Mouse (Mus musculus): ENCODE results near the gene Cdk11b.
"Not testable (repeated sequence)": the region's sequence is repeated elsewhere in the genome, so short reads cannot be mapped to it uniquely, and the experiment has no call there.

Gene Cdk11b

DNA sequence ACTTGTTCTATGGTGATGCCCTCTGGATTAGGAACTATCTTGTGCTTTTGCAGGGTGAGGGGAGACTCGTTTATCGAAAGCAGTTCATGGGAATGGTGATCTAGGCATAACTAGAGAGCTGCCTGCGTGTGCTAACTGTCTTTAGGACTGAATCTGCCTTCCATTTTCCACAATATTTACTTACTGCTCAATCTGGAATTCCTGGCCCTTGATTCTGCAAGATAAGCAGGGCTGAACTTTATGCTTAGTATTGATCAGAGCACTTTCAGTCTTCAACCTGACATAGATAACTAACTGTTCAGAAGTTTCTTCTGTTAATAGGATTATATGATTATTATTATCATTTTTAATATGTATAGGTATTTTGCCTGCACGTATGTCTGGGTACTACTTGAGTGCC lies 19.5 kb upstream of the Cdk11b start:
- DNase-seq (ENCODE audit: low spot score in 2 of 2): no peak

- no peak for DNase-seq (ENCODE audit: low spot score in 2 of 2)
Measured at GRCm38 (mm10) chr4:155606825-155607224, 17.8 kb upstream of the Cdk11b start.

DNA sequence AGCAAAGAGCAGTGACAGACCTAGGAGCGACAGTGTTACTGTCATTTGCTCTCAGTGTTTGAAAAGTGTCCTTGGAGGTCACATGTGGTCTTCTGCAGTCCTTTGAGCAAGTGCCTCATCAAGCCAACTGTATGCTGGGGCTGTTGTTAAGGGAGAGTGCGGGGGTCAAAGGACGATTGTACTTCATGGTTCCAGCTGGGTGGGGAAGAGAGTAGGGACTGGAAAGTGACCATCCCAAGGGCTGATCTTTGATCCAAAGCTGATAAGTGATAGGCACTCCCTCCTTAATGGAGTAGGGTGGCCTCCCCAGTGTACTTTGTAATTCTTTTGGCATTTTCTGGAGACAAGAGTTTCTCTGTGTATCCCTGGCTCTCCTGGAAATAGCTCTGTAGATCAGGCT lies 12.8 kb upstream of the Cdk11b start:
- DNase-seq (ENCODE audit: low spot score in 2 of 2): no peak

DNA sequence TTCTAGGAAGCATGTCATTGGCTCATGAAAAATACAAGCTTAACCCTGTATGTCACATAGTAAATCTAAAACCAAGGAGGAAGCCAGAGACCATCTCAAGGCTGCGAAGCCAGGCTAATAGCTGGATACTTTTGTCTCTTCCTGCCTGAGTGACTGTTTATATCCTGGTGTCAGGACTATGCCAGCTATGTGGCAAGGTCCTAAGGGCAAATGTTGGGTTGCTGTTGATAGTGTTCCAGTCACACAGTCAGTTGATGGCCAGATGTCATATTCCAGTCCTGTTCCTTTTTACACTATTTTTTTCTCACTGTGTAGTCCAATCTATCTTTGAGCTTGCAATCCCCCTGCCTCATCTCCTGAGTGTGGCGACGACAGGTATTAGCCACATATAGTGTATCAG lies 11.4 kb upstream of the Cdk11b start:
- no peak for DNase-seq (ENCODE audit: low spot score in 2 of 2)

- no peak for DNase-seq (ENCODE audit: low spot score in 2 of 2)
Measured at GRCm38 (mm10) chr4:155618321-155618720, 6.3 kb upstream of the Cdk11b start.

DNA sequence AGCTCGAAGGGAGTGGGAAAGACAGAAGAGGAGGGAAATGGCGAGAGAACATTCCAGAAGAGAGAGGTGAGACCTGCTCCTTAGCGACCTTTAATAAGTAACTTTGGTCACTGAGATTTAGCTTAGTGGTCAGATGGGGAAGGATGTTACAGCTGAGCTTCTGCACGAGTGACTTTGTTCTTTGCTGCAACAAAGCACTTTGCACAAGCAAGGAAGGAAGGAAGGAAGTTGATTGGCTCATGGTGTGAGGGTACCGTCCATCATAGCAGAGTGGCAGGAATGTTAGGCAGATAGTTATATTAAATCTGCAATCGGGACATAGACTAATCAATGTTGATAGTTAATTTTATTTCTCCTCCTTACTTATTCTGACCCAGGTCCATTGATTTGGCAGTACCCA lies 5.6 kb downstream of the Cdk11b start:
- no peak for DNase-seq (ENCODE audit: low spot score in 2 of 2)

DNA sequence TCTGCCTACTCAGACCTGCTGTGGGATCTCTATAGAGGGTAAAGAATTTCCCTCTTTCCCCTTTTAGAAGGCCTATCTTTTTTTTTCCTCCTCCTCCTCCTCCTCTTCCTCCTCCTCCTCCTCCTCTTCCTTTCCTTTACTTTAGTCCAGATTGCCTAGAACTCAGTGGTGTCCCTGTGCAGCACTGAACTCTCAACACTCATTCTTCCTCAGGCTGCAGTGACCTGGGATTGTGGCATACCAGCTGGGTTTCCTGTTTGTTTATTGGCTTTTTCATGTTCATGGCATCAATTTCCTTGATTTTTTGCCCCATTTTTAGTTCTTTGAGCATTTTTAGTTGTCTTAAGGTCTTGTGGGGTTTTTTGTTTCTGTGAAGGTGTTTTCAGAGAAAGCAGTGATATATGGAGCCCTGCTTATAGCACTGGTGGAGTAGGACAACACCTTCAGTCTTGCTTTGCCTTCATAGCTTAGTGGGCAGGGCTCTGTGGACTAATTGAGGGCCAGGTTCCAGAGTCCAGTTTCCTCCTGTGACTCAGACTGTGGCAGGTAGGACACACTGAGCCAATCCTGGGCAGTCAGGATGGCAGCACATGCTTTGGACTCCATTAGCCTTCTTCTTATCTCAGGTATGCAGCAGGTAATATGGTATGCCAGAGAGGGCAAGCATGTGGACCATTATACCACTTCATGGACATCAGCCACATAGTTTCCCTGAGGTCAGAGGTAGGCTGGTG lies 11.3 kb downstream of the Cdk11b start:
- no peak for DNase-seq (ENCODE audit: low spot score in 2 of 2)

DNA sequence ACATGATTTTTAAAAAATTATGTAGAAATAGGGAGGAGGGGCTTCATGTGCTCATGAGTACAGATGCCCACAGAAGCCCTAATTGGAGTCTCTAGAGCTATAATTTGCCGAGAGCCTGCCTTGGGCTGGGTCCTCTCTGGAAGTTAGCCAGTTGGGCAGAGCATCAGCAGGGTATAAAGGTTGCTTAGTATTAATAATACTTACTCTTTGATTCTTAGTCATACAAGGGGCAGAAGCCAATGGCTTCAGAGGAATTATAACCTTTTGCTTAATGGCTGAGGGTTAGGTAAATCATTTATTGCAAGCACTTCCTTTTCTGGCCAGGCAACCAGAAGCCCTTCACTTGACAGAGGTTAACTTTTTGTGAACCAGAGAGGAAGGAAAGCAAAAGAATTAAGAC lies 18.9 kb downstream of the Cdk11b start:
- no peak for DNase-seq (ENCODE audit: low spot score in 2 of 2)

DNA sequence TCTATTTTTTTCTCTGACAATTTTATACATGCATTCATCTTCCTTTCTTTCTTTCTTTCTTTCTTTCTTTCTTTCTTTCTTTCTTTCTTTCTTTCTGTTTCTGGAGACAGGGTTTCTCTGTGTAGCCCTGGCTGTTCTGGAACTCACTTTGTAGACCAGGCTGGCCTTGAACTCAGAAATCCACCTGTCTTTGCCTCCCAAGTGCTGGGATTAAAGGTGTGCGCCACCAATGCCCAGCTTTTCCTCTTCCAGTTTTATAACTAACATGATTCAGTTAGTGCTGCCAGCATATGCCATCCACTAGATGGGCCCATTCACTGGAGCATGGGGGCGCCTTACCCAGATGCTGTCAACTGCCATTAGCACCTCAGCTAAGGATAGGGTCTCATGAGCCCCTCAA lies 20.7 kb downstream of the Cdk11b start, which contains the start of gene Gm10563:
TSS of gene Gm10563 (minus strand) at position 101 of the 400 bp plus-strand sequence.
- DNase-seq (ENCODE audit: low spot score in 2 of 2): not testable (repeated sequence)

DNA sequence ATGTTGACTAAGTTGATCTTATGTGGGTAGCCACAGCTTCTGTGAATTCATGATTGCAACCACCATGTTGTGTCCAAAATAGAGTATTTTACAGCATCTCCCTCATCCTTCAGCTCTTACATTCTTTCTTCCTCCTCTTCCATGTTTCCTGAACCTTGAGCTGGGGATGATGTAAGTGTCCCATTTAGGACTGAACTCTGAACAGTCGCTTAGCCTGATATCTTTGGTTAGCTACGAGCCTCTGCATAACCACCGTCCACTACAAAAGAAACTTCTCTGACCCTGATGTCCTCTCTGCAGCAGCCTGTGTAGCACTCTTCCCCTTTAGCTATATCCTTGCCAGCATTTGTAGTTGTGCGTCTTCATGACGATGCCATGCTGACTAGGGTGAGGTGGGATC lies 21.1 kb downstream of the Cdk11b start:
- no peak for DNase-seq (ENCODE audit: low spot score in 2 of 2)

- no peak for DNase-seq (ENCODE audit: low spot score in 2 of 2)
Measured at GRCm38 (mm10) chr4:155649355-155649754, 24.7 kb downstream of the Cdk11b start.

DNA sequence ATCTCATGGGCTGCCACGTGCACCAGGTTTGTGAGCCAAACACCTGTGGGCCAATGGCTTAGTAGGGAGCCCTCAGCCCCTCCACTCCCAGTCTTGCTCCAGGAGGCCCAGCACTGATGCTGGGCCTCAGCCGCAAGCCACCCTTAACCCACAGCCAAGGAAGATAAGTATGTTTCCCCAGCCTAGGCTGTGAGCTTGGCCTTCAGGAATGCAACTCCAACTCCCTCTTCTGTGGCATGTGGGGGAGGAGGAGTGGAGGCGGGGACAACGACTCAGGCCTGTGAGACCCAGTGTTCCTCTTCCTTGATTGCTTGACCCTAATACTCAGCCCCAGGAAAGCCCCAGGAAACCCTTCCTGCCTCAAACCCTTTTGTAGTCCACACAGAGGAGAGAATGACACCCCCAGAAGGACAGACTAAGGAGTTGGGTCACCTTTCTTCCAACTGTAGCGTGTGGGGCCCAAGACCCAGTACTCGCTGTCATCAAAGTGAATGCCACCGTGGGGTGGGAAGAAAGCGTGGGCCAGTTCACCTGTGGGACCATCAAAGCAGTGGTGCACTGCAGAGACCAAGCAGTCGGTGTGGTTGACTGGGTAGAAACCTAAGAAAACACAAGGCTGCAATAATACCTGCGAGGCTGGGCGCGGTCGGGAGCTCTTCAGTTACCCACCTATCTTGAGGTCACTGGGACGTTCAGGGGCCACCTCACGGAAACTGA lies 27.1 kb downstream of the Cdk11b start:
- DNase-seq (ENCODE audit: low spot score in 2 of 2): no peak

GRCm38 (mm10) chr4:155652283-155653085 lies 27.8 kb downstream of the Cdk11b start:
- no peak for DNase-seq (ENCODE audit: low spot score in 2 of 2)

DNA sequence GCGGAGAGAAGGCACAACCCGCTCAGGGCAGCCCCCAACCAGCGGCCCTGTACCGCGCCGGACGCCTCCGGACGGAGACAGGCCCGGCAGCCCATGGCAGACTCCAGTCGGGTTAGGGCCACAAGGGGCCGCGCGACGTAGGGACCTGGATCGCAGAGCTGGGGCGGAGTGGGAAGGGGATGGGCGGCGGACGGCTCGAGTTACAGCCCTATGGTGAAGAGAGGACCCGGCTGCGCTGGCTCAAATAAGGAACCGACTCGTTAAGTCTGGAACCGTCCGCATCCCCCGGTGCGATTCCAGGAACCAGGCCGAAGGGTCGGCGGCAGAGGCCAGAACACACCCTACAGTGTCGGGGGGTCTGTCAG lies 28.4 kb downstream of the Cdk11b start, which contains the start of gene Mmp23:
TSS of gene Mmp23 (minus strand) at position 299 of the 365 bp plus-strand sequence.
- DNase-seq (ENCODE audit: low spot score in 2 of 2): no peak

GRCm38 (mm10) chr4:155653451-155654182 lies 29.0 kb downstream of the Cdk11b start:
- peak in 1 of 2 experiments; percentile 31 for DNase-seq (ENCODE audit: low spot score in 2 of 2)

DNA sequence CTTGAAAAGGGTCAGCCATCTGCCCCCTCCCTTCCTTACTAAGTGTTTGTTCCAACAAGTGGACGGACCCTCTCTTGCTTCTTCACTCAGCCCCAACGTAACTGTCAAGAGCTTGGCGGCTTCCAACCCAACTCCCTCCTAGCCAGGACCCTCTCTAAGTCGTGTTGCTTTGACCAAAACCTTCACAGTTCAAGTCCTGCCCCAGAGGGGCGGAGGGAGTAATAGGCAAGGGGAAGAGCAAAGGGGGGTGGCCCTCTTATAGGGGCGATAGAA lies 29.5 kb downstream of the Cdk11b start:
- no peak for DNase-seq (ENCODE audit: low spot score in 2 of 2)

DNA sequence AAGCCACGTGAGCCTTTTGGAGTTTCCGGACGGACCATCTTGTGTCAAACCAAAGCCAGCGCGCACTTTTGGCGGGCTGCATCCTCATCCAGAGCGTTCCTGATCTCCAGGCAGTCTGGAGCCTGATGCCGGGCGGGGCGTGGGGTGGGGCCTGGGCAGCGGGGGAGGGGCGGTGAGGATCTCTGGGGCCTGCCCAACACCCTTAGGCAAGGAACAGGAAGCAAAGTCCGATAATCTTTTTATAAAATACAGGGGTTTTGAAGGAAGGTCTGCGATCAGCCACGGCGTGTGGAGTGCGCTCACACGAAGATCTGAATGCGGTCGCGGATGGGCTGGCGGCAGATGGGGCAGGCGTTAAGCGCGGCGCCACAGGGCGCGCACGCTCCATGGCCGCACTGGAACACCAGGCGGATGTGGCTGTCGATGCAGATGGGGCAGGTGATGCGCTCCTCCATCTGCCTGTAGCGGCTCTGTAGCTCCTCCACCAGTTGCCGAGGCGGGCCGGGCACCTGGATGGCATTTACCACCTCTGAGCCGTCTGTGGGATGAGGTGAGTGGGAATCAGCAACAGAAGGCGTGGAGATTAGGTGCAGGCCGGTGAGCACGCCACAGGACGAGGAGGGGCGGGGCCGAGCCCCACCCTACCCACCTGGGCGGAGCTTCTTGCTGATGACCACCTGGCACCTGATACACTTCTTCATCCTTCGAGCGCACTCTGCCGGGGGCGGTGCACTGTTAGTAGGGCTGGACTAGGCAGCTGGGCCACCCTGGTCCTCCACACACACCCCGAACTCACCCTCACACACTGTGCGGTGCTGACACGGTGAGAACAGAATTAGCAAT lies 30.0 kb downstream of the Cdk11b start:
- DNase-seq (ENCODE audit: low spot score in 2 of 2): no peak

GRCm38 (mm10) chr4:155656214-155656751 lies 31.6 kb downstream of the Cdk11b start:
- no peak for DNase-seq (ENCODE audit: low spot score in 2 of 2)

DNA sequence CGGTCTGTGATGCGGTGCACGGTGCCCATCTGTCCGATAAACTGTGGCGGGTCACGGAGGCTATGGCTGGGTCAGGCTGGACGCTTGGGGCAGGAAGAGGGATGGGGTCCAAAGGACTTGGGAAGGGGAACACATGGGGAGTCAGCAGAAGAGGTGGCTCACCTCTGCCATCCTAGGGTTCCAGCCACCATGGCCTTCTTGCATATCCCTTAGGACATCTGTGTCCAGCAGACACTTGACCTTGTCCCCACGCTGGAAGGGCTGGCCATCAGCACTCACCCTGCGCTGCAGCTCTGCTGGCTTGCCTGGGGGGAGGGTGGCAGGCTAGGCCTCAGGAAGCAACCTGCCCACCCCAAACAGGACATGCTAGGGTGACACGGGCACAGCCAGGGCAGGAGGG lies 34.3 kb downstream of the Cdk11b start:
- no peak for DNase-seq (ENCODE audit: low spot score in 2 of 2)

DNA sequence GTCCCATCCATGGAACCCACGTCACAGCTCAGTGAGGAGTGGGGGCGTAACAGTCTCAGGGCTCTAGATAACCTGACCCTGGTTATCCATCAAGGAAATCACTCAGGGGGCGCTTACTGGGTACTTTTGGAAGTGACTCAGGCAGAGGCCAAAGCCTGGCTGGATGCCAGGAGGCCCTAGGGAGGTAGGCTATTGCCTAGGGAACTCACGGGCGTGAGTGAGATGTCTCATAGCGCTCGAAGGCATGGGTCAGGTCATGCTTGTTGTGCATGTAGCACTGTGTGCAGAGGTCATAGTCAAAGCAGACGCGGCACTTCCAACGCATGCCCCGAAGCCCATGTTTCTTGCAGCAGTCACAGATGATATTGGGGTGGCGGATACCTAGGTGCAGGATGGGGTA lies 36.0 kb downstream of the Cdk11b start:
- no peak for DNase-seq (ENCODE audit: low spot score in 2 of 2)

GRCm38 (mm10) chr4:155666903-155667302 lies 42.2 kb downstream of the Cdk11b start:
- DNase-seq (ENCODE audit: low spot score in 2 of 2): no peak

Data from frontal cortex, postnatal 36 days (tissue).